Mouse (Mus musculus) kidney, embryonic 14.5 days (tissue): ENCODE measurements around the gene Igfbp1. TPM values are rescaled to one million over a fixed set of nuclear protein-coding genes. Genes with fewer than 3 reads are reported as not detected.

Experiments
- ATAC-seq: fragments of 200-750 bp; cut with Nextera tagmentation; 2 replicates; pipeline ENCODE4 v1.8.0; 2017; ENCODE audit warnings: moderate number of reproducible peaks, mild to moderate bottlenecking, moderate TSS enrichment, moderate library complexity; ENCODE audit not compliant: low FRiP score, low TSS enrichment
- H3K27ac ChIP-seq: fragments of 300-500 bp; sonication (generic); 2 replicates; pipeline ENCODE4 v1.5.1; 2014; ENCODE audit warnings: low read depth, mild to moderate bottlenecking, low read length, moderate library complexity, mixed read lengths
- H3K27me3 ChIP-seq: fragments of 300-500 bp; sonication (generic); 2 replicates; pipeline ENCODE4 v1.6.1; 2014; ENCODE audit warnings: mild to moderate bottlenecking, low read length; ENCODE audit not compliant: control insufficient read depth, insufficient read depth
- H3K36me3 ChIP-seq: fragments of 300-500 bp; sonication (generic); 2 replicates; pipeline ENCODE4 v1.6.1; 2014; ENCODE audit warnings: low read length, mixed read lengths; ENCODE audit not compliant: control insufficient read depth, insufficient read depth
- H3K4me1 ChIP-seq: fragments of 300-500 bp; sonication (generic); 2 replicates; pipeline ENCODE4 v1.6.1; 2014; ENCODE audit warnings: low read length, mixed read lengths; ENCODE audit not compliant: control insufficient read depth, insufficient read depth
- H3K4me2 ChIP-seq: fragments of 300-500 bp; sonication (generic); replicated peaks from 2 replicates; pipeline ENCODE4 v1.6.1; 2014; ENCODE audit warnings: low read depth, mild to moderate bottlenecking, low read length
- H3K4me3 ChIP-seq: fragments of 300-500 bp; sonication (generic); 2 replicates; pipeline ENCODE4 v1.5.1; 2014; ENCODE audit warnings: mild to moderate bottlenecking, low read length
- H3K9ac ChIP-seq: fragments of 300-500 bp; sonication (generic); 2 replicates; pipeline ENCODE4 v1.6.1; 2014; ENCODE audit warnings: low read depth, mild to moderate bottlenecking, low read length, moderate library complexity
- H3K9me3 ChIP-seq: fragments of 300-500 bp; sonication (generic); 2 replicates; pipeline ENCODE4 v1.6.1; 2016; ENCODE audit warnings: low read length; ENCODE audit not compliant: control insufficient read depth
- WGBS: fragments of 180-500 bp; shearing (Covaris S2); extraction: QIAGEN DNeasy Blood & Tissue Kit; methylation state at CpG from one replicate; pipeline ENCODE4 v1.1.7; 2014; 5-methylcytosine and 5-hydroxymethylcytosine counted together
- polyA plus RNA-seq: library from polyadenylated mRNA; unstranded; fragments of >200 nt; fragmentation: Nextera tagmentation; extraction: Ambion mirVana; gene quantifications from 2 replicates; pipeline ENCODE4 v1.2.1, GENCODE M21; 2014

Igfbp1 gene
- polyA plus RNA-seq, 1 experiment from 2014 or later: 2.5 TPM

GRCm38 (mm10) chr11:7160637-7161101 lies 36.9 kb upstream of the Igfbp1 start:
- Histone ChIP-seq H3K4me3 (no peak overlapping the region), H3K9ac (no peak overlapping the region), H3K4me1 (no peaks in the 10 kb centered on the region), H3K27me3 (no peaks in the 10 kb centered on the region), H3K4me2 (no peak overlapping the region), H3K27ac (no peak overlapping the region; the same call in 1 of the 2 replicates), H3K9me3 (no peaks in the 10 kb centered on the region), H3K36me3 (no peaks in the 10 kb centered on the region)
- peak; percentile 42 for ATAC-seq
- 47% methylated on average over 4 of the region's 4 CpGs for WGBS

DNA sequence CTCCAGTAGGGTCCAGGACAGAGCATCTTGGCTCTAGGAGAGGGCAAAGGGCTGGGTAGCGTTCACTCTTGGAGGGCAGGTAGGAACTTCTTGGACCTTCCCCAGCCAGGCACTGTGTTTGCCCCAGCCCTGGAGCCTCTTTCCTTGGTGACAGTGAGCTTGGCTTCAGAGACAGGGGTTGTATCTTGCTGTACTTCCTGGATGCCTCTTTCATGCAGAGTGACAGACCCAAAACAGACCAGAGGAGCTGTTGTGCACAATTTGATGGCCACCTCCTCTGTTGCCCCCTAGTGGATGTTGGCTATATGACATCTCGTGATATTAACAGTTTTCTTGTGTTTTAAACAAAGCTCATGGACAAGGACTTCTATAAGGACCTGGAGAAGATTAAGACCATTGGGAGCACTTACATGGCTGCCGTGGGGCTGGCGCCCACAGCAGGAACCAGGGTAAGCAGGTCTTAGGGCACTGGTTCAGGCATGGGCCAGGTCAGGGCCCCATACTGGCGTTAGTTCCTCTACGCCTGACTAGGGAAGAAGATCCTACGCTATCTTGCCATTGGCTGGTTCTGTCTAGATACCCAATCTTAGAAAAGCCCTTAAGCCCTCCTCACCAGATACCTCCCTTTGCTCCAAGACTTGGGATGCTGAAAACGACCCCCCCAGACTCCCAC lies 35.9 kb upstream of the Igfbp1 start:
- ATAC-seq: peak; percentile 41; the same call in 1 of the 2 replicates
- 79% methylated on average over 8 of the region's 8 CpGs for WGBS
- Histone ChIP-seq H3K27ac (no peak overlapping the region), H3K9me3 (no peaks in the 10 kb centered on the region), H3K4me1 (no peaks in the 10 kb centered on the region), H3K36me3 (no peaks in the 10 kb centered on the region), H3K9ac (no peak overlapping the region), H3K27me3 (no peaks in the 10 kb centered on the region), H3K4me2 (no peak overlapping the region), H3K4me3 (no peak overlapping the region)

GRCm38 (mm10) chr11:7164416-7164815 lies 33.2 kb upstream of the Igfbp1 start:
- Histone ChIP-seq H3K4me1 (no peaks in the 10 kb centered on the region), H3K36me3 (no peaks in the 10 kb centered on the region), H3K27ac (no peak overlapping the region), H3K9me3 (no peaks in the 10 kb centered on the region), H3K9ac (no peak overlapping the region), H3K27me3 (no peaks in the 10 kb centered on the region), H3K4me2 (no peak overlapping the region), H3K4me3 (no peak overlapping the region)
- no peak for ATAC-seq
- 62% methylated on average over 4 of the region's 4 CpGs for WGBS

GRCm38 (mm10) chr11:7169645-7170044 lies 27.9 kb upstream of the Igfbp1 start:
- Histone ChIP-seq H3K36me3 (no peaks in the 10 kb centered on the region), H3K27me3 (no peaks in the 10 kb centered on the region), H3K9ac (no peak overlapping the region), H3K9me3 (no peaks in the 10 kb centered on the region), H3K4me2 (no peak overlapping the region), H3K4me1 (no peaks in the 10 kb centered on the region), H3K4me3 (no peak overlapping the region), H3K27ac (no peak overlapping the region)
- no peak for ATAC-seq
- WGBS: 90% methylated on average over 1 of the region's 1 CpGs

DNA sequence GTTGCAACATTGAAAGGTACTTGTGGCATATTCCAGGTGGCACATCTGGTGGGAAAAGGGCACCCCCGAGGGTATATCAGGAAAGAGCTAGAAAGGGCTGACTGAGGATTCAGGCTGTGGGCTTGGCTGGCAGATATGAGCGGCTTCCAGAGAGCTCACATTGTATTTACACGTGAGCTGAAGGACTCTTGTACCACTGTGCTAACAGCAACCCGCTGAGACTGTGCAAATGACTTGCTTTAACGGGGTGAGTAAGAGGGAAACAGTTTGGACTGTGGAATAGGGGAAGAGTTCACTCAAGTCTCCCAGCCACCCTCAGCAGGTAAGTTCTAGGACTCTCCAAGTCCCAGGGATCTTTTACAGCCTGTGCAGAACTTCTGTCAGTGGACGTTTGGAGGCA lies 23.9 kb upstream of the Igfbp1 start:
- H3K27me3 ChIP-seq: no peaks in the 10 kb centered on the region
- no peak overlapping the region for H3K27ac ChIP-seq
- no peaks in the 10 kb centered on the region for H3K36me3 ChIP-seq
- WGBS: 85% methylated on average over 6 of the region's 6 CpGs
- no peaks in the 10 kb centered on the region for H3K9me3 ChIP-seq
- no peak for ATAC-seq
- H3K4me2 ChIP-seq: no peak overlapping the region
- H3K9ac ChIP-seq: no peak overlapping the region
- H3K4me1 ChIP-seq: no peaks in the 10 kb centered on the region
- no peak overlapping the region for H3K4me3 ChIP-seq

DNA sequence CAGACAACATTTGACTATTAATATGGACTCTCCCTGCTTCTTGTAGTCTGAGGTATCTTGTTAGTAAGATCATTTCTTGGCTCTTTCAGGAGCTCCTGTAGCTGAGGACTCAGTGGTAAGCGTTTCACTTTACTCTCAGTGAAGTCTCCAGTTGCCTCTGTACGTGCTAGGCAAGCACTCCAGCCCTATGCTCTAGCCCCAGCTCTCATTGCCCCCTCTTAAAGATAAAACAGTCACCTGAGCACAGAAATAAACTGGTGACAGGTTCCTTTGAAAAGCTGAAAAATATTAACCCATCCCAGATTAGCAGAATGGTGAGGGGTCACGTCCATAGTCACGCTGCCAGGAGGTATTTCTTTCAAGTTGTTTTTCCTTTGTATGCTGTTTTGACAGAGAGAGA lies 18.9 kb upstream of the Igfbp1 start:
- Histone ChIP-seq H3K9ac (no peak overlapping the region), H3K9me3 (no peaks in the 10 kb centered on the region), H3K4me1 (no peaks in the 10 kb centered on the region), H3K27ac (no peak overlapping the region), H3K4me3 (no peak overlapping the region), H3K27me3 (no peaks in the 10 kb centered on the region), H3K36me3 (no peaks in the 10 kb centered on the region), H3K4me2 (no peak overlapping the region)
- no peak for ATAC-seq
- 59% methylated on average over 4 of the region's 4 CpGs for WGBS

GRCm38 (mm10) chr11:7179276-7179675 lies 18.3 kb upstream of the Igfbp1 start:
- H3K4me1 ChIP-seq: no peaks in the 10 kb centered on the region
- H3K4me2 ChIP-seq: no peak overlapping the region
- no peaks in the 10 kb centered on the region for H3K36me3 ChIP-seq
- H3K27me3 ChIP-seq: no peaks in the 10 kb centered on the region
- H3K4me3 ChIP-seq: no peak overlapping the region
- H3K27ac ChIP-seq: no peak overlapping the region
- no peak for ATAC-seq
- 53% methylated on average over 2 of the region's 2 CpGs for WGBS
- no peaks in the 10 kb centered on the region for H3K9me3 ChIP-seq
- no peak overlapping the region for H3K9ac ChIP-seq

DNA sequence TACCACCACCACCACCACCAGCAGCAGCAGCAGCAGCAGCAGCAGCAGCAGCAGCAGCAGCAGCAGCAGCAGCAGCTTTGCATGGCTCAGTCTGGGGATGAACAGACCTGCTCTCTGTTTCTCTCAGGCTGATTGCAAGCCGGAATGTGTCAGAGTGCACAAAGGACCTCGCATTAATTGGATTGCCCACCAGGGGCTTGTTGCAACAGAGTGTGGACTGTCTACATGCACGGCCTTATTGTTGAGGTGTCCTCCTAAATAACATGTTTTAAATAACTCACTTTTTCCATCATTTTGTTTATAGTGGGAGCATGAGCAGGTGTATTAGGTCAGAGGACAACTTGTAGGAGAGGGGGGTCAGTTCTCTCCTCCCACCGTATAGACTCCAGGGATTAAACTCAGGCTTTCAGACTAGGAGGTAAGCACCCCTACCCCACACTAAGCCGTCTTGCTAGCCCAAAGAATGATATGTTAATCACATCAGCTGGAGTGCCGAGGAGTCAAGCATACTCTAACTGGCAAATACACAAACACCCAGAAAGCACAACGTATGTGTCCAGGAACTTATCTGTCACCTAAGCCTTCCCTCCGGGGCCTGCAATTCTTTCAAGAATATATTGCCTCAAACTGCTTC lies 15.1 kb upstream of the Igfbp1 start:
- WGBS: 58% methylated on average over 8 of the region's 8 CpGs
- Histone ChIP-seq H3K9ac (no peak overlapping the region), H3K4me1 (no peaks in the 10 kb centered on the region), H3K9me3 (no peaks in the 10 kb centered on the region), H3K27me3 (no peaks in the 10 kb centered on the region), H3K27ac (no peak overlapping the region), H3K4me2 (no peak overlapping the region), H3K4me3 (no peak overlapping the region), H3K36me3 (no peaks in the 10 kb centered on the region)
- no peak for ATAC-seq

DNA sequence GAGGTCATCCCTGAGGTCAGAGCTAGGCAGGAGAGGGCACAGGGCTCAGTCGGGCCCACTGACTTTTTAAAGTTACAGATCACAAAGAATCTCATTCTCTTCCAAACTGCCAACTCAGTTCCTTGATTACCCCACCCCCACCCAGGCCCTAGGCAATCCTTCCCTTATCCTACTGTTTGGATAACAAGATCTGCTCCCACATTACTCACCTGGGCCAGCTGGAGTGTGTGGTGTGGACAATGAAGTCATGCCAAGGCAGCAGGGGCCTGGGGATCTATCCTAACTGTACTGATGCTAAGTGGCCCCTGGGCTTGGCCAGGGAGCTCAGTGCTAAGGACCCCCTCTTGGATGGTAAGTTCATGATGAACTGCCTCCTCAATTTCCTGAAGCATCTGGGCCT lies 13.2 kb upstream of the Igfbp1 start:
- WGBS: 76% methylated on average over 1 of the region's 1 CpGs
- no peaks in the 10 kb centered on the region for H3K9me3 ChIP-seq
- H3K27me3 ChIP-seq: no peaks in the 10 kb centered on the region
- H3K4me1 ChIP-seq: no peaks in the 10 kb centered on the region
- no peak overlapping the region; the same call in 1 of the 2 replicates for H3K9ac ChIP-seq
- ATAC-seq: no peak
- H3K27ac ChIP-seq: no peak overlapping the region
- no peak overlapping the region for H3K4me2 ChIP-seq
- no peaks in the 10 kb centered on the region for H3K36me3 ChIP-seq
- H3K4me3 ChIP-seq: no peak overlapping the region
